Mouse (Mus musculus): ENCODE data around the gene Kcnc3.

The Kcnc3 gene

GRCm38 (mm10) chr7:44571811-44572210 is 18.7 kb upstream of the Kcnc3 start:
- no peak for DNase-seq

GRCm38 (mm10) chr7:44572213-44572701 is 18.2 kb upstream of the Kcnc3 start, which contains the start of gene Napsa:
Gene Napsa (plus strand): TSS chr7:44572380.
- DNase-seq = no peak

- no peak for DNase-seq
These were observed 17.4 kb upstream of the Kcnc3 start for GRCm38 (mm10) chr7:44572956-44573484.

GRCm38 (mm10) chr7:44576333-44576844 is 14.1 kb upstream of the Kcnc3 start:
- no peak for DNase-seq

- DNase-seq = no peak
These were observed 8.8 kb upstream of the Kcnc3 start for GRCm38 (mm10) chr7:44581637-44582036.

- DNase-seq = no peak
These were observed 7.8 kb upstream of the Kcnc3 start for GRCm38 (mm10) chr7:44582709-44583108.

- no peak for DNase-seq
These were observed 7.3 kb upstream of the Kcnc3 start for GRCm38 (mm10) chr7:44583146-44583545.

GRCm38 (mm10) chr7:44584265-44584804 is 6.1 kb upstream of the Kcnc3 start:
- no peak for DNase-seq

GRCm38 (mm10) chr7:44584921-44585320 is 5.5 kb upstream of the Kcnc3 start:
- DNase-seq = no peak

- DNase-seq = no peak
These were observed 4.9 kb upstream of the Kcnc3 start for GRCm38 (mm10) chr7:44585606-44586005.

- no peak for DNase-seq
These were observed 3.9 kb upstream of the Kcnc3 start for GRCm38 (mm10) chr7:44586518-44586917.

- peak; percentile 26 for DNase-seq
These were observed 3.5 kb upstream of the Kcnc3 start for GRCm38 (mm10) chr7:44586930-44587329.

GRCm38 (mm10) chr7:44587676-44588075 is 2.8 kb upstream of the Kcnc3 start:
- no peak for DNase-seq

- no peak for DNase-seq
These were observed 2.1 kb upstream of the Kcnc3 start for GRCm38 (mm10) chr7:44588338-44588737.

- DNase-seq = peak; percentile 44
These were observed 1.3 kb upstream of the Kcnc3 start for GRCm38 (mm10) chr7:44589149-44589548.

GRCm38 (mm10) chr7:44589946-44590345 is 518 bp upstream of the Kcnc3 start:
- DNase-seq = no peak

GRCm38 (mm10) chr7:44591348-44592116 is 1.1 kb downstream of the Kcnc3 start:
- no peak for DNase-seq

GRCm38 (mm10) chr7:44593051-44593450 is 2.6 kb downstream of the Kcnc3 start:
- DNase-seq = no peak

- DNase-seq = peak; percentile 79
These were observed 3.3 kb downstream of the Kcnc3 start for GRCm38 (mm10) chr7:44593775-44594174.

GRCm38 (mm10) chr7:44594291-44594690 is 3.8 kb downstream of the Kcnc3 start:
- no peak for DNase-seq

GRCm38 (mm10) chr7:44595131-44595561 is 4.7 kb downstream of the Kcnc3 start:
- DNase-seq = no peak

GRCm38 (mm10) chr7:44596051-44596450 is 5.6 kb downstream of the Kcnc3 start:
- DNase-seq = no peak

GRCm38 (mm10) chr7:44596996-44597538 is 6.6 kb downstream of the Kcnc3 start:
- DNase-seq = no peak

GRCm38 (mm10) chr7:44597666-44598065 is 7.2 kb downstream of the Kcnc3 start:
- no peak for DNase-seq

Data from thymus, postnatal 14 days (tissue).